Mouse (Mus musculus): ENCODE data around the gene Slit3.

Gene Slit3

DNA sequence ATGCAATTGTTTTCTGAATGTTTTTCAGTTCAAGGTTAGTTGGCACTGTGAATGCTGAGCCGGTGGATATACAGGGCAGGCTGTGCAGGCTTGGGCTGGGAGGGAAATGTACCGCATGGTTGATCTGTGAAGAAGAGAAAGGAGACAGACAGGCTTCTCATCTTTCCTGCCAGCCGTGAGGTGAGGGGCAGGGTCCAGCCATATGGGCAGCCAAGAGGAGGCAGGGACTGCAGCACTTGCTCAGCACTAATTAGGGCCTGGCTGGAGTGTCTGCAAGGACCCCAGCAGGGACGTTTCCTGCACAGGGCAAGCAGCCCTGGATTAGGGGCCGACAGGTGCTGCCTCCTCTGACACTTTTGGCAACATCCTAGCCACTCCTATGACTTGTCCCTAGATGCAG, 184.1 kb downstream of the Slit3 start:
- DNase-seq (ENCODE audit: low spot score), result no peak

GRCm38 (mm10) chr11:35305910-35306309, 184.9 kb downstream of the Slit3 start:
- DNase-seq (ENCODE audit: low spot score), result no peak

DNA sequence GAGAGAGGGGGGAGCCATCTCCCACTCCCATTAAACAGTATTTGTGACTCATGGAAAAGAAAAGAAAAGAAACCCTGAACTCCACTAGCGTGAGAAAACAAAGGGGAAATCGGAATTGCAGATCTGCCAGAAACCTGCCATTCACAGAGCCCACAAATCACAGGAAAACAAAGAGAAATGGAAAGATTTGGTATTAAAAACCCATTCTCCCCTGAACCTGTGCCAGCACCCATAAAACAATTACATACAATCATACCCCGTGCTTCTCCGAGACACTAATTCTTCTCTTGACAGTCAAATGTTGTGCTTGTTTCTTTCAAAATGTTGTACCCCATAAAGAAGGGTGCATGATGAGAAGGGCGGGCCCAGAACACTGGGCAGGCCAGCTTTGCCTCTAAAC, 185.9 kb downstream of the Slit3 start:
- DNase-seq (ENCODE audit: low spot score), result no peak

- no peak for DNase-seq (ENCODE audit: low spot score)
Observed at GRCm38 (mm10) chr11:35307992-35308391, 187.0 kb downstream of the Slit3 start.

GRCm38 (mm10) chr11:35315449-35316028, 194.5 kb downstream of the Slit3 start:
- DNase-seq (ENCODE audit: low spot score), result no peak

DNA sequence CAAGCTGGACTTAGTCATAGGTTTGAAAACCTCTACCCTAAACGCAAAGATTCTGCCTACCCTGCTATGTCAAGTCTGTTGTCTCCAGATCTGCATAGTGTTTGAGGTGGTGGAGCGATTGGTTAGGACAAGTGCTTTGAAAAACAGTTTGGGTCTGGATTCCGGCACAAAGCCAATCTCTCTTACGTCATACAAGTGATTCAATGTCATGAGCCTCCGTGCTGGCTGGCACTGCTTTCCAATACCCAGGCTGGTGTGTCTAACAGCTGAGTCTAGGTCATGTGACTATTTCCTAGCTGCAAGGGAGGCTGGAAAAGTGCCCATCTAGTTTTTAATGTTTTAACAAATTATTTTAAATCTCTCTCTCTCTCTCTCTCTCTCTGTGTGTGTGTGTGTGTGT, 196.2 kb downstream of the Slit3 start:
- no peak for DNase-seq (ENCODE audit: low spot score)

DNA sequence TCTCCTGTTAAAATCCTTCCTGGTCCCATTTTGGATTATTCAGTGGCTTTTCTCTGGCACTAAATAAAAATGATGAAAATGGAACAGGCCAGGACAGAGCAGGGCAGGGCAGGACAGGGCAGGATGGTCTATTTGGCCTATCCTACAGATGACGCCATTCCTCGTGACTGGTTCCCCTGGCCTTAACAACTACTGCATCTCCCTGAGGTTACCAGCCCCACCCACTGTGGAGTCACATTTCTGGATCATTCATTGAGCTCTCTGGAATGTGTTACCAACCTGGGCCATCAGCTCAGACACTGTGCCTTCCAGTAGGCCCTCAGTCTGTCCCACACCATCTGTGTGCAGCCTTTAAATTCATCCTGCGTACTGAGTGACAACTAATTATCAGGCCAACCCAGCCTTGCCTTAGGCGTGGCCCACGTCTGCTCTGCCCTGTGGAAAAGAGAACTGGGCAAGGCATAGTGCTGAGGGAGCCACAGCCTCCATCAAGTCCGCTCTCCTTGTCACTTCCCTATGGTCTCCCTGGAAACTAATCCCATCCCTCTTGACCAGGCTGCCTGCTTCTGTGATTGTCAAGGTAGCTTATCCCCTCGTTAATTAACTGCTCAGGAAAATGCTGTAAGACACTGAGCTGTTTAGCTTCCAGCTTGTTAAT, 196.9 kb downstream of the Slit3 start:
- no peak for DNase-seq (ENCODE audit: low spot score)

- DNase-seq (ENCODE audit: low spot score), result no peak
Observed at GRCm38 (mm10) chr11:35318433-35319020, 197.5 kb downstream of the Slit3 start.

DNA sequence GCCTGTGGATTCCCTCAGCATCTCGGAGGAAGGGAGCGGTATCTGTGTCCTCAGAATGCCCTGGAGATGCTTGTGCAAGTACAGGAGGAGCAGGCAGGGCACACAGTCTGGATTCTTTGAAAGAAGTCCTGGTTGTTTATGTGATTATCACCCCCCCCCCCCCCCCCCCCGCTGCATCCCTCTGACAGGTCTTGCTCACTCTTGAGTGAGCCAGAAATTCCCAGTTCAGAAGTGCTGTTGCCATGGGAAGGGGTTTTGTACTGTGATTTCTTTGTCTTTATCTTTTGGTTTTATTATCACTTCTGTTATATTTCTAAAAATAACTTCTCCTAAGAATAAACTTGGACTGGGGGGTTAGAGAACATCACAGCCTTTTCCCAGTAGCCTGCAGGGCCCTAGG, 199.5 kb downstream of the Slit3 start:
- no peak for DNase-seq (ENCODE audit: low spot score)

- DNase-seq (ENCODE audit: low spot score), result no peak
Observed at GRCm38 (mm10) chr11:35324397-35324796, 203.4 kb downstream of the Slit3 start.

- no peak for DNase-seq (ENCODE audit: low spot score)
Observed at GRCm38 (mm10) chr11:35325131-35325995, 204.3 kb downstream of the Slit3 start.

GRCm38 (mm10) chr11:35326346-35326745, 205.3 kb downstream of the Slit3 start:
- DNase-seq (ENCODE audit: low spot score), result peak; percentile 42

DNA sequence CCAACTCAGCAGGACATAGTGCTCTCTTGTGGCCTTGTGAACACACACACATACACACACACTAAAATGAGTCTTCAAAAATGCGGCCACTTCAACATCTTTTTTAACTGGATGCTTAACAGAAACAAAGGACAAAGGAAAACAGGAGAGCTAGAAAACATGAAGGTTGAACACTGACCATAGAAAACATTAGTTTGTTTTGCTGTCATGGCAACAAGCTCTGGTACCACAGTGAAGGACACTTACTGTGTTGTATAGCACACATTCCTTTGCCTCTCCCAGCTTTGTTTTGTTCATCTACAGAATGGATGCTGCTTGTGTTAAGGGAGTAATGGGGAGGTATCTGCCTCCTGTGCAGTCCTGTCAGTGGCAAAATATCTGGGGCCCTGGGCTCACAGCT, 206.9 kb downstream of the Slit3 start:
- DNase-seq (ENCODE audit: low spot score), result no peak

DNA sequence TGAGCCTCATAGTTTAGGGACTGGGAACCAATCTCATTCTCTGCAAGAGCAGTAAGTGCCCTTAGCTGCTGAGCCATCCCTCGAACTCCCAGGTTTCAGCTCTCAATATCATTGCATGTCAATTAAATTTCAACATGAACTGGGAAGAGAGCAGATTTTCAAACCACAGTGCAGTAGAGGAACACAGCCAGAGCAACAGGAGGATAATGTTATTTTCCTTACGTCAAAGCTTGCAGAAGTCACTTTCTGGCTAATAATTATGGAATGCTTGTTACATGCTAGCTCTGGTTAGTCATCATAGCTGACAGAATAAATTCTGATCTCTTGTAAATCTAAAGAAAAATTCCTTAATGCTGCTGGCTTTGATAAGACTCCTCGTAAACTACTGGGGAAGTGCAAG, 210.5 kb downstream of the Slit3 start:
- no peak for DNase-seq (ENCODE audit: low spot score)

- no peak for DNase-seq (ENCODE audit: low spot score)
Observed at GRCm38 (mm10) chr11:35336558-35336957, 215.5 kb downstream of the Slit3 start.

GRCm38 (mm10) chr11:35337493-35337892, 216.5 kb downstream of the Slit3 start:
- no peak for DNase-seq (ENCODE audit: low spot score)

GRCm38 (mm10) chr11:35337927-35338819, 217.1 kb downstream of the Slit3 start:
- no peak for DNase-seq (ENCODE audit: low spot score)

DNA sequence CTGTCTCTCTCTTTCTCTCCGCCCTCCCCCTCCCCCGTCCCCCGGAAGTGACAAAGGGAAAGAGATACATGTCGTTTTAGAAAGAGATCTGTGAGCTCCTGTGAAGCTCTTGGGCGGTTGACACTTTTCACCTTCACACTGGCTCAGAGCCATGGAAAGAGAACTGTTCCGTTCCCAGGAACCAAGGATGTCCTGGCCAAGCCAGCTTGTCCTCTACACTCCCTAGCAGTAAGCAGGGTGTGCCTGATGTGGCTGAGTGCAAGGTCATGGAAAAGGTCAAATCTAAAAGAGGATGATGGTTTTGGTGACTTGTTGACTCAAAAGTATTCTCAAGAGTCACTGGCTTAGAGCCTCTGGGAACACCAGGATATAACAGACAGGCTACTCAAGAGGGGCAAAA, 219.7 kb downstream of the Slit3 start:
- DNase-seq (ENCODE audit: low spot score), result no peak

GRCm38 (mm10) chr11:35342486-35342885, 221.5 kb downstream of the Slit3 start:
- no peak for DNase-seq (ENCODE audit: low spot score)

GRCm38 (mm10) chr11:35345696-35346480, 224.9 kb downstream of the Slit3 start:
- DNase-seq (ENCODE audit: low spot score), result no peak

DNA sequence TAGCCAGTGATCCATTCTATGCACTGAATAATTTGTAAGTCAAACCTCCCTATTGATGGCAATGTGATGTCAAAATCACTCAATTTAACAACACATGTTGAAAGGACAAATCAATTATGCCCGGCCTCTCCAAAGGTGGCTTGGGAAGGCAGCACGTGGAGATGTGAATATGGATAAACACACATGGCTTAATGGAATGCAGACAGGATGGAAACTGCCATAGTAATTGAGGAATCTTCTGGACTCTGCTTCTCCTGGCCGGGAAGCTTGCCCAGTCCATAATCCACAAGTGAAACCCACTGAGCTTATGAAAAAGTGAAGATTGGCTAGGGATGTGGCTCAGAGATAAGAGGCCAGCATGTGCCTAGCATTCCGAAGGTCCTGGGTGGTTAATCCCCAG, 227.1 kb downstream of the Slit3 start:
- no peak for DNase-seq (ENCODE audit: low spot score)

Measured in T-cell, adult 2 months (primary cell).